Mouse (Mus musculus): Measurements from ENCODE around the gene Hist1h3e. TPM values are rescaled to one million over a fixed set of nuclear protein-coding genes. Genes with fewer than 3 reads are reported as not detected.

Hist1h3e gene
- polyA plus RNA-seq, 1 experiment: 245 TPM

- Histone ChIP-seq H3K36me3 (ENCODE audit: control insufficient read depth, insufficient read depth, low read length) (no peaks in the 10 kb centered on the region), H3K4me1 (replicated peaks; ENCODE audit: control insufficient read depth, insufficient read depth, low read length) (peaks cover 11% of the 10 kb centered on the region), H3K27ac (ENCODE audit: control insufficient read depth, insufficient read depth, low read length) (peak overlapping the region; percentile 75), H3K27me3 (ENCODE audit: control insufficient read depth, insufficient read depth, low read length) (no peaks in the 10 kb centered on the region), H3K4me3 (ENCODE audit: control insufficient read depth, insufficient read depth, low read length) (no peak overlapping the region)
- DNase-seq: no peak
- TF ChIP-seq CTCF (IDR thresholded peaks at IDR 0.05; ENCODE audit: borderline replicate concordance, control insufficient read depth, extremely low read depth, insufficient read depth, low read length, poor library complexity): no peak
Observed at GRCm38 (mm10) chr13:23583387-23584068, 21.4 kb upstream of the Hist1h3e start.

- DNase-seq: no peak
- peak overlapping the region; percentile 69 for H3K27ac ChIP-seq (ENCODE audit: control insufficient read depth, insufficient read depth, low read length)
- no peaks in the 10 kb centered on the region for H3K27me3 ChIP-seq (ENCODE audit: control insufficient read depth, insufficient read depth, low read length)
- WGBS: 31% methylated on average over 6 of the region's 6 CpGs
- no peak overlapping the region for H3K4me3 ChIP-seq (ENCODE audit: control insufficient read depth, insufficient read depth, low read length)
- H3K36me3 ChIP-seq (ENCODE audit: control insufficient read depth, insufficient read depth, low read length): no peaks in the 10 kb centered on the region
- H3K4me1 ChIP-seq (replicated peaks; ENCODE audit: control insufficient read depth, insufficient read depth, low read length): peaks cover 11% of the 10 kb centered on the region
- TF ChIP-seq POLR2A (IDR thresholded peaks at IDR 0.05; ENCODE audit: control insufficient read depth, extremely low read depth, insufficient read depth, low read length, poor library complexity): no peak
- TF ChIP-seq CTCF (IDR thresholded peaks at IDR 0.05; ENCODE audit: borderline replicate concordance, control insufficient read depth, extremely low read depth, insufficient read depth, low read length, poor library complexity): no peak
Observed at GRCm38 (mm10) chr13:23582219-23583056, 20.3 kb upstream of the Hist1h3e start.

GRCm38 (mm10) chr13:23581408-23582218, 19.4 kb upstream of the Hist1h3e start, which contains the start of gene Hist1h4d:
TSS of gene Hist1h4d (plus strand) at chr13:23581598.
- DNase-seq: peak; percentile 95
- peak; percentile 98 for TF ChIP-seq POLR2A (IDR thresholded peaks at IDR 0.05; ENCODE audit: control insufficient read depth, extremely low read depth, insufficient read depth, low read length, poor library complexity)
- TF ChIP-seq CTCF (IDR thresholded peaks at IDR 0.05; ENCODE audit: borderline replicate concordance, control insufficient read depth, extremely low read depth, insufficient read depth, low read length, poor library complexity): no peak
- H3K36me3 ChIP-seq (ENCODE audit: control insufficient read depth, insufficient read depth, low read length): no peaks in the 10 kb centered on the region
- peaks cover 10% of the 10 kb centered on the region for H3K4me1 ChIP-seq (replicated peaks; ENCODE audit: control insufficient read depth, insufficient read depth, low read length)
- H3K4me3 ChIP-seq (ENCODE audit: control insufficient read depth, insufficient read depth, low read length): peak within 1 kb of the TSS; percentile 49
- under 1% methylated on average over 43 of the region's 43 CpGs for WGBS
- H3K27ac ChIP-seq (ENCODE audit: control insufficient read depth, insufficient read depth, low read length): peak within 1 kb of the TSS; percentile 73
- H3K27me3 ChIP-seq (ENCODE audit: control insufficient read depth, insufficient read depth, low read length): no peaks in the 10 kb centered on the region

- WGBS: 95% methylated on average over 1 of the region's 1 CpGs
- no peaks in the 10 kb centered on the region for H3K36me3 ChIP-seq (ENCODE audit: control insufficient read depth, insufficient read depth, low read length)
- no peak for DNase-seq
- no peak overlapping the region for H3K4me3 ChIP-seq (ENCODE audit: control insufficient read depth, insufficient read depth, low read length)
- no peak overlapping the region for H3K27ac ChIP-seq (ENCODE audit: control insufficient read depth, insufficient read depth, low read length)
- H3K27me3 ChIP-seq (ENCODE audit: control insufficient read depth, insufficient read depth, low read length): no peaks in the 10 kb centered on the region
- H3K4me1 ChIP-seq (replicated peaks; ENCODE audit: control insufficient read depth, insufficient read depth, low read length): peaks cover 8% of the 10 kb centered on the region
- TF ChIP-seq CTCF (IDR thresholded peaks at IDR 0.05; ENCODE audit: borderline replicate concordance, control insufficient read depth, extremely low read depth, insufficient read depth, low read length, poor library complexity) (no peak), POLR2A (IDR thresholded peaks at IDR 0.05; ENCODE audit: control insufficient read depth, extremely low read depth, insufficient read depth, low read length, poor library complexity) (no peak)
Observed at GRCm38 (mm10) chr13:23577835-23578234, 15.7 kb upstream of the Hist1h3e start.

- Histone ChIP-seq H3K36me3 (ENCODE audit: control insufficient read depth, insufficient read depth, low read length) (no peaks in the 10 kb centered on the region), H3K4me3 (ENCODE audit: control insufficient read depth, insufficient read depth, low read length) (no peak overlapping the region), H3K27ac (ENCODE audit: control insufficient read depth, insufficient read depth, low read length) (no peak overlapping the region; the same call in 1 of the 2 replicates), H3K27me3 (ENCODE audit: control insufficient read depth, insufficient read depth, low read length) (no peaks in the 10 kb centered on the region), H3K4me1 (replicated peaks; ENCODE audit: control insufficient read depth, insufficient read depth, low read length) (peaks cover 6% of the 10 kb centered on the region)
- WGBS: 69% methylated on average over 6 of the region's 6 CpGs
- TF ChIP-seq POLR2A (IDR thresholded peaks at IDR 0.05; ENCODE audit: control insufficient read depth, extremely low read depth, insufficient read depth, low read length, poor library complexity) (no peak), CTCF (IDR thresholded peaks at IDR 0.05; ENCODE audit: borderline replicate concordance, control insufficient read depth, extremely low read depth, insufficient read depth, low read length, poor library complexity) (no peak)
- no peak for DNase-seq
Observed at GRCm38 (mm10) chr13:23576906-23577639, 14.9 kb upstream of the Hist1h3e start.

Data from thymus, adult 2 months (tissue).